Mouse (Mus musculus) midbrain, embryonic 12.5 days (tissue): Measurements from ENCODE around the gene Olfr992. TPM values are rescaled to one million over a fixed set of nuclear protein-coding genes. Genes with fewer than 3 reads are reported as not detected.
"Not testable (repeated sequence)": the region's sequence is repeated elsewhere in the genome, so short reads cannot be mapped to it uniquely, and the experiment has no call there.

Source experiments
- ATAC-seq: fragments of 200-750 bp; cut with Nextera tagmentation; 2 replicates; pipeline ENCODE4 v1.8.0; 2017; ENCODE audit warnings: low read depth, moderate TSS enrichment, moderate library complexity; ENCODE audit not compliant: low FRiP score
- H3K27ac ChIP-seq: fragments of 300-500 bp; sonication (generic); replicated peaks from 2 replicates; pipeline ENCODE4 v1.5.1; 2016; ENCODE audit warnings: mild to moderate bottlenecking
- H3K27me3 ChIP-seq: fragments of 300-500 bp; sonication (generic); 2 replicates; pipeline ENCODE4 v1.6.1; 2016; ENCODE audit warnings: mild to moderate bottlenecking
- H3K36me3 ChIP-seq: fragments of 300-500 bp; sonication (generic); 2 replicates; pipeline ENCODE4 v1.6.1; 2016
- H3K4me1 ChIP-seq: fragments of 300-500 bp; sonication (generic); 2 replicates; pipeline ENCODE4 v1.6.1; 2016
- H3K4me2 ChIP-seq: fragments of 300-500 bp; sonication (generic); replicated peaks from 2 replicates; pipeline ENCODE4 v1.6.1; 2016; ENCODE audit warnings: mild to moderate bottlenecking, moderate library complexity
- H3K4me3 ChIP-seq: fragments of 300-500 bp; sonication (generic); 2 replicates; pipeline ENCODE4 v1.5.1; 2016; ENCODE audit warnings: mild to moderate bottlenecking
- H3K9ac ChIP-seq: fragments of 300-500 bp; sonication (generic); replicated peaks from 2 replicates; pipeline ENCODE4 v1.6.1; 2016; ENCODE audit warnings: mild to moderate bottlenecking, moderate library complexity
- H3K9me3 ChIP-seq: fragments of 300-500 bp; sonication (generic); 2 replicates; pipeline ENCODE4 v1.6.1; 2016; ENCODE audit warnings: mild to moderate bottlenecking
- WGBS: fragments of 180-500 bp; shearing (Covaris S2); methylation state at CpG from one replicate; pipeline ENCODE4 v1.1.7; 2016; 5-methylcytosine and 5-hydroxymethylcytosine counted together
- polyA plus RNA-seq: library from polyadenylated mRNA; unstranded; fragments of >200 nt; fragmentation: Nextera tagmentation; extraction: Ambion mirVana; gene quantifications from 2 replicates; pipeline ENCODE4 v1.2.1, GENCODE M21; 2016

Gene Olfr992
- not detected in 2 replicates for polyA plus RNA-seq

GRCm38 (mm10) chr2:85409369-85409768, at the start of gene Olfr992:
Gene Olfr992, minus strand, starts transcription at chr2:85409469.
- WGBS = 65% methylated on average over 2 of the region's 2 CpGs
- no peak within 1 kb of the TSS for H3K4me3 ChIP-seq
- H3K9me3 ChIP-seq = no peaks in the 10 kb centered on the region
- no peak for ATAC-seq
- H3K36me3 ChIP-seq = no peaks in the 10 kb centered on the region
- no peak within 1 kb of the TSS for H3K4me2 ChIP-seq
- no peaks in the 10 kb centered on the region for H3K27me3 ChIP-seq
- no peak within 1 kb of the TSS for H3K9ac ChIP-seq
- no peak within 1 kb of the TSS for H3K27ac ChIP-seq
- H3K4me1 ChIP-seq = no peaks in the 10 kb centered on the region

GRCm38 (mm10) chr2:85443539-85443938, 34.3 kb upstream of the Olfr992 start, which contains the start of gene Olfr995:
Gene Olfr995, minus strand, starts transcription at chr2:85443639.
- Histone ChIP-seq H3K27me3 (no peaks in the 10 kb centered on the region), H3K4me3 (no peak within 1 kb of the TSS), H3K36me3 (no peaks in the 10 kb centered on the region), H3K9ac (no peak within 1 kb of the TSS), H3K4me1 (no peaks in the 10 kb centered on the region), H3K9me3 (no peaks in the 10 kb centered on the region), H3K4me2 (no peak within 1 kb of the TSS), H3K27ac (no peak within 1 kb of the TSS)
- ATAC-seq = no peak
- WGBS = 24% methylated on average over 1 of the region's 1 CpGs

GRCm38 (mm10) chr2:85442546-85442945, 33.3 kb upstream of the Olfr992 start:
- Histone ChIP-seq H3K4me2 (no peak overlapping the region), H3K9me3 (no peaks in the 10 kb centered on the region), H3K27ac (no peak overlapping the region), H3K27me3 (no peaks in the 10 kb centered on the region), H3K4me3 (no peak overlapping the region), H3K36me3 (no peaks in the 10 kb centered on the region), H3K4me1 (no peaks in the 10 kb centered on the region), H3K9ac (no peak overlapping the region)
- no peak for ATAC-seq

- no peaks in the 10 kb centered on the region for H3K36me3 ChIP-seq
- H3K27ac ChIP-seq = no peak within 1 kb of the TSS
- no peak within 1 kb of the TSS for H3K9ac ChIP-seq
- H3K9me3 ChIP-seq = no peaks in the 10 kb centered on the region
- WGBS = 90% methylated on average over 3 of the region's 3 CpGs
- ATAC-seq = no peak
- H3K4me1 ChIP-seq = no peaks in the 10 kb centered on the region
- no peaks in the 10 kb centered on the region for H3K27me3 ChIP-seq
- no peak within 1 kb of the TSS for H3K4me3 ChIP-seq
- H3K4me2 ChIP-seq = no peak within 1 kb of the TSS
These were observed 27.1 kb upstream of the Olfr992 start, which contains the start of gene Olfr994 for GRCm38 (mm10) chr2:85436351-85436750. Gene Olfr994, minus strand, starts transcription at chr2:85436451.

DNA sequence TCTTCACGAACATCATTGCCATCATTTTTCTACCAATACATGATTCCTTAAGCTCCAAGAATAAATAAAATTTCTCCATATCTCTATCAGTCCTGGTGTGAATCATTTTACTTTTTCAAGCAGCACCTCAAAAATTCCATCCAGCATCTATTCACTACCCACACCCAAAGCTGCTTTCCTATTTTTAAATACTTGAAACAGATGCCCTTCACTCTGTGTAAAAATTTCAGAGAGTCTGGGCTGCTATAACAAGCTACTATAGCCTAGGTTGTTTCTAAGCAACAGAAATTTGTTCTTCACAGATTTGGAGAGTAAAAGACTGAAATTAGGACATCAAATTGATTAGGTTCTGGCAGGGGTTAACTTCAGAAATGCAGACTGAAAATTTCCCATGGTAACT, 16.6 kb upstream of the Olfr992 start:
- Histone ChIP-seq H3K4me2 (no peak overlapping the region), H3K9ac (no peak overlapping the region), H3K36me3 (no peaks in the 10 kb centered on the region), H3K9me3 (no peaks in the 10 kb centered on the region), H3K4me3 (no peak overlapping the region), H3K27me3 (no peaks in the 10 kb centered on the region), H3K27ac (no peak overlapping the region), H3K4me1 (no peaks in the 10 kb centered on the region)
- ATAC-seq = no peak
- 87% methylated on average over 1 of the region's 1 CpGs for WGBS

- H3K4me3 ChIP-seq = no peak within 1 kb of the TSS
- H3K9me3 ChIP-seq = no peaks in the 10 kb centered on the region
- no peaks in the 10 kb centered on the region for H3K4me1 ChIP-seq
- no peaks in the 10 kb centered on the region for H3K27me3 ChIP-seq
- H3K36me3 ChIP-seq = no peaks in the 10 kb centered on the region
- ATAC-seq = no peak
- H3K4me2 ChIP-seq = no peak within 1 kb of the TSS
- no peak within 1 kb of the TSS for H3K9ac ChIP-seq
- no peak within 1 kb of the TSS for H3K27ac ChIP-seq
These were observed 5.5 kb upstream of the Olfr992 start, which contains the start of gene Olfr993 for GRCm38 (mm10) chr2:85414777-85415176. Gene Olfr993, minus strand, starts transcription at chr2:85414877.

DNA sequence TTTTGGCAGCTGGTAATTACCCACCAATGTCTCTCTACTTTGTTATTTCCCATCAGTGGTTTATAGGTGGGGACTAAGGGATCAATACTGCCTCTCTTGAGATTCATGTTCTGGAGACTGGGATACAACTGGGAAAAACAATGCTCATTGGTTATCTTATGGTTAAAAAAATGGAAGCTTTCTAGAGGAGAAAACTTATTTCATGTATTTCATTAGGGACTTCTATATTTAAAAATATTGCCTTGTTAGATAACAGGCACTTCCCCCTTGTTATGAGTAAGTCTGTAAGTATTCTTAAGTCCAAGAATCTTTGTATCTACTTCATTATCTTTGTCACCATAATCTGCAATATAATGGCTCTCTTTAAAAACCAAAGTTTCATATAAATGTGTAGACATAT, 46.1 kb downstream of the Olfr992 start, which contains the start of gene Olfr988:
TSS of gene Olfr988 (minus strand) at position 101 of the 400 bp plus-strand sequence.
- not testable (repeated sequence) for H3K9me3 ChIP-seq, H3K27ac ChIP-seq, H3K4me2 ChIP-seq, H3K9ac ChIP-seq, H3K4me1 ChIP-seq, H3K36me3 ChIP-seq, ATAC-seq, H3K4me3 ChIP-seq, H3K27me3 ChIP-seq

Other genes starting within 250 kb of the Olfr992 start
- 2.1 and 2.9 TPM in 2 replicates for gene Lrrc55, start 212.3 kb downstream of the Olfr992 start, polyA plus RNA-seq
- not detected in 2 replicates for gene Olfr987, start 70.2 kb downstream of the Olfr992 start, polyA plus RNA-seq
- not detected in 2 replicates for gene Olfr988, start 46.2 kb downstream of the Olfr992 start, polyA plus RNA-seq
- not detected in 2 replicates for gene Olfr993, start 5.4 kb upstream of the Olfr992 start, polyA plus RNA-seq
- not detected in 2 replicates for gene Olfr994, start 27.0 kb upstream of the Olfr992 start, polyA plus RNA-seq
- gene Olfr995, start 34.2 kb upstream of the Olfr992 start, polyA plus RNA-seq = not detected in 2 replicates
- gene 4833423E24Rik, start 109.6 kb upstream of the Olfr992 start, polyA plus RNA-seq = not detected in 2 replicates
- gene Olfr996, start 169.7 kb upstream of the Olfr992 start, polyA plus RNA-seq = not detected in 2 replicates
- gene Olfr998, start 179.5 kb upstream of the Olfr992 start, polyA plus RNA-seq = not detected in 2 replicates
- gene Olfr1000, start 202.4 kb upstream of the Olfr992 start, polyA plus RNA-seq = not detected in 2 replicates
- gene Olfr1002, start 241.2 kb upstream of the Olfr992 start, polyA plus RNA-seq = not detected in 2 replicates